Mouse (Mus musculus) neutrophil, adult 5-6 weeks (primary cell): ENCODE results near the gene Stk4. TPM values are rescaled to one million over a fixed set of nuclear protein-coding genes. Genes with fewer than 3 reads are reported as not detected.

ENCODE experiments used
- ATAC-seq: fragments of 151-379, 151-347 bp; 2 replicates; pipeline ENCODE4 v1.8.0; 2017; ENCODE audit warnings: mild to moderate bottlenecking, moderate TSS enrichment; ENCODE audit not compliant: insufficient number of reproducible peaks, poor library complexity, low FRiP score, severe bottlenecking; ENCODE audit errors: extremely low read depth
- total RNA-seq: library from RNA; stranded (forward); fragments of 200-1000 nt; gene quantifications from 2 replicates; pipeline ENCODE4 v1.2.3, GENCODE M21; 2017

Stk4 gene
- total RNA-seq, 1 experiment from 2014 or later: 434 TPM

DNA sequence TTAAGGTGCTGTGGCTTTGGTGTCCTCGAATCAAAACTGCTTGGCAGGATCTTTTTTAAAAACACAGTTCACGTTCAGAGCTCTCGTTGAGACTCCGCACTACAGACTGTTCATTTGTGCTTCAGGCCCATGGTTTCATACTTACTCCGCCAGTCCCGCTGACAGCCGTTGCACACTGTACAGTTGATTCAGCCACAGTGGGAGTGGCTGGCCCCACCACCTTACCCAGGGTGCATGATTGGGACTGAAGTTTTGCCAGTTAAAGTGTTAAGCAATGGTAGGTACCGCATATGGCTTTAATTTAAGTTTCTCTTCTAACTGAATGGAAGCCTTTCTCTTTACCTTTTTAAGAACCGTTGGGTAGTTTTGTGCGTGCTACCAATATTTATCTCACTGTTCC lies 45.4 kb downstream of the Stk4 start:
- ATAC-seq: no peak

DNA sequence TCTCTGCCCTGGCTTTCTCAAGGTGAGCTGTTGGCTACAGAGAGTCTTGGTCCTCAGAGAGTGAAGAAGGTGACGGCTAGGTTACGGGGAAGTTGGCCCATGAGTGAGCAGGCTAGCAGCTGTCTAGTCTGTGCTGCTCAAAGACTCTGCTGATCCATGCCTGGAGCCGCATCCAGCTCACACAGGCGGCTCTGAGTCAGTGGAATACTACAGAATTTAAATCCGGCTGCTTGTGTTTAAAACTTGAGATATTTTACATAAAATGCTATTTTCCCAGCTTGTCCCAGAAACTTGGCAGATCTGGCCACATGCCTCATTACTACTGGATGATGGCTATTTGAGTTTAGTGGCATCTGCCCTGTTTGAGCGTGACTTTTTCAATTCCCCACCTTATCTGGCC lies 49.4 kb downstream of the Stk4 start:
- no peak for ATAC-seq

DNA sequence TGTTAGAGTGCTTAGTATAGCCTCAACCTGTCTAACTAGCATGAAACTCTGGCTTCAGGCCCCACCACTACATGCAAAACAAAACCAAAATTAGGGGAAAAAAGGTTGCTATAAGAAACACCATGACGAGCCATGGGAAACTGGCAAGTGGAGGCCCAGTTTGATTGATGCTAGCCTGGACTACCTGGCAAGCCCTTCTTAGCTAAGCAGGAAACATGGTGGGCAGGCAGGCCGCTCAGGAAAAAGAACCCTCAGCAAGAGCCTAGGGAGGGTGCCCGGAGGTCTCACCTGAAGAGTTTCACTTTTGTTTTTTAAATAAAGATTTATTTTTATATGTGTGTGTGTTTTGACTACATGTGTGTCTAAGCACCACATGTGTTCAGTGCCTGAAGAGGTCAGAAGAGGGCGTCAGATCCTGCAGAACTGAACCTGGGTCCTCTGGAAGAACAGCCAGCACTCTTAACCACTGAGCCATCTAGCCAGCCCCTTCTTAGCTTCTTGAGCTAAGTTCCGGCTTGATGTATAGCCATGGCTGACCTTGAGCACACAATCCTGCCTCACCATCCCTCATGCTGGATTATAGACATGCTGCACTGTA lies 53.1 kb downstream of the Stk4 start:
- no peak for ATAC-seq

DNA sequence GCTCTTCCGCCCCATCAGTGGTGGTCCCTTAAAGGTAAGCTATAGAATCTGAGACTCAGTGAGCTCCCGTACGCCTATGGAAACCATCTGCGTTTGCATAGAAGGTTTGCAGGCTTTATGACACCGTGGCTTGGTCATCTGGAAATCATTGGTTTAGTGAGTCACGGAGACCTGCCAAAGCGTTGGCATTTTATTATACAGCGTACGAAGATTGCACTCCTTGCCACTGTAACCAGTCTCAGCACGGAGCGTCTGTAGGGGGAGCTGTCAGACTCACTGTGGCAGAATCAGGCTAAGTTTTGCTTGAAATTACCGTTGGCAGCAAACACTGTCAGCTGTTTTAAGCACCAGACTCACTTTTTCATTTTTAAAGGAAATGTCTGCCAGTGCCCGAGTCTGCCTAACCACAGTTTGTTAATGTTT lies 56.4 kb downstream of the Stk4 start:
- no peak for ATAC-seq

DNA sequence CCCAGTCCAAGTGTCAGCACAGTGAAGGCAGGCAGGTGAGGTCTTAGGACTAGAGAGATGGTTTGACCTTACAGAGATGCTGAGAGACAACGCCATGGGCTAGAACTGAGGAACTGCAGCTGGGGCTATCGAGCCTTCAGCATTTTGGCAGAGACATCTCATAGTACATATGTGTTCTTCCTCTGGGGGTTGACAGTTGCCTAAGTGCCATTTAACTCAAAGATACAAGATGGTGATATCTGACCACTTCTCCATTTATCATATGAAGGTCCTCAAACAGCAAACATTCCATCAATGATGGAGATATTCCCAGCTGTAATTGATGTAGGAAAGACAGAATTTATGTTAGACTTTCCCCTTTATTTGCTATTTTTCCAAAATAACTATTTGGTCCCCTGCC lies 57.2 kb downstream of the Stk4 start:
- ATAC-seq: no peak

DNA sequence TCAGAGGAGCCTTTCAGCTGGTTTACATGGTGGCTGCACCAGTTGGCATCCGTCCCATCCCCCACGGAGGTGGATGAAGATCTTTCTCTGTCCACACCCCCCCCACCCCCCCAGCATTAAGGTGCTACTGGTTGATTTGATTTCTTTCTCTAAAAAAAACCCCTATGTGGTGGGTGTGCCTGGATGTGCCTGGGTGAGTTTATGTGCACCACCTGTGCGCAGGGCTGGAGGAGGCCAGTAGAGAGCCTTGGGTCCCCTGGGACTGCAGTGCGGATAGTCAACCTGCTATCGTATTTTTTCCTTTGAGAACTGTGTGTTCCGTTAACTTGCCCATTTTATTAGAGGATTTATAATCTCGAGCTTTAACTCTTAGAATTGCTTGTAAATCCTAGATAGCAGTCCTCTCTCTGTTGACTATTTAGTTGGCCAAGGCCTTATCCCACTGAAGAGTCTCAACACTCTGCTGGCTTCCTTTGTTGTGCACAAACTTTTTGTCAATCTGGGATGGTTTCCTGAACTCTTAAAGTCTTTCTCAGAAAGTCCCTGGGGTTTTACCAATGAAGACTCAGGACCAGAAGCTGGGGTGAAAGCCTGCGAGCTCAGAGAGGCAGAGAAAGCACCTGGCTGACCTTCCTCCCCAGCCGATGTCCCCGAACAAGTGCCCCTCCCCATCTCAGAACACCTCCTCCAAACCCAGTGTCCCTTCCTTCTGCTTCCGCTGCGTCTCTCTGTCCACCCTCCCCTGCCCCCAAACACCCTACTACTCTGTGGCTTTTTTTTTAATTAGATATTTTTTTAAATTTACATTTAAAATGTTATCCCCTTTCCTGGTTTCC lies 58.7 kb downstream of the Stk4 start:
- ATAC-seq: peak; percentile 77

DNA sequence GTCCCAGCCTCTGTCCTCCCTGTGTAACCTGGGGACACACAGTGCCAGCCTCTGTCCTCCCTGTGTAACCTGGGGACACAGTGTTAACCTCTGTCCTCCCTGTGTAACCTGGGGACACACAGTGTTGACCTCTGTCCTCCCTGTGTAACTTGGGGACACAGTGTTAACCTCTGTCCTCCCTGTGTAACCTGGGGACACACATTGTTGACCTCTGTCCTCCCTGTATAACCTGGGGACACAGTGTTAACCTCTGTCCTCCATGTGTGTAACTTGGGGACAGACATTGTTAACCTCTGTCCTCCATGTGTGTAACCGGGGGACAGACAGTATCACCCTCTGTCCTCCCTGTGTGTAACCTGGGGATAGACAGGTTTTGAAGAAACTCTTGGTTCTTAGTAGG lies 61.5 kb downstream of the Stk4 start:
- no peak for ATAC-seq

DNA sequence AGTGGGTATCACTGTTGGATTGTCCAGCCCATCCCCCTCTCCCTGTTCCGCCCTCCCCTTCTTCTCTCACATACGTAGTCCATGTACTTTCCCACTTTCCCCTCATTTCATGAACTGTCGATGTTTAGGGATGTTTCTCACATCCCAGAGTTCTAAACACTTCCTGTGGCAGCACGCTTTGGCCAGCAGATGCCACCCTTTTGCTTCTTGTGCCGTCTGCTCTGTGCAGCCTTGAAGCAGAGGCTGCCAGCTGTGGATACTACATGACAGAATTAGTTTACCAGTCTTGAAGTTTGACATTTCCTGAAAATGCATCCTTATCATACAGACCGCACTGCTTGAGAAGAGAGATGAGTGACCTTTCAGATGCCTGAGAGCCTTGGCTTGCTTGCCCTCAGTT lies 64.4 kb downstream of the Stk4 start:
- ATAC-seq: no peak

DNA sequence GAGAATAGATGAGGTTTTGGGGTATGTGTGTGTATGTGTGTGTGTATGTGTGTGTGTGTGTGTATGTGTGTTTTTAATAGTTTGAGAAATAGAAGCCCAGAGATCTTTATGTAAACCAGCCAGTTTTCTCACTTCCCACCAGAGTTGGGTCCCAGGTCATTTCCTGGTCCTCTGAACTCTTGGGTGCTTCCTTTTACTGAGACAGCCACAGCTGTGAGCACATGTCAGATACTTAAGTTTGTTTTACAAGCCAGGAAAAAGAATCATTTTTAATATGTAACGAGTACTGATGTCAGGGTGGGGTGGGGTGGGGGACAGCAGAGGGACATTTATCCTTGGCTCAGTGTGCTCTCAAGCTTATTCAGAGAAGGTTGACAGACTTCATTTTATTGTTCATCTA lies 65.2 kb downstream of the Stk4 start:
- ATAC-seq: no peak

DNA sequence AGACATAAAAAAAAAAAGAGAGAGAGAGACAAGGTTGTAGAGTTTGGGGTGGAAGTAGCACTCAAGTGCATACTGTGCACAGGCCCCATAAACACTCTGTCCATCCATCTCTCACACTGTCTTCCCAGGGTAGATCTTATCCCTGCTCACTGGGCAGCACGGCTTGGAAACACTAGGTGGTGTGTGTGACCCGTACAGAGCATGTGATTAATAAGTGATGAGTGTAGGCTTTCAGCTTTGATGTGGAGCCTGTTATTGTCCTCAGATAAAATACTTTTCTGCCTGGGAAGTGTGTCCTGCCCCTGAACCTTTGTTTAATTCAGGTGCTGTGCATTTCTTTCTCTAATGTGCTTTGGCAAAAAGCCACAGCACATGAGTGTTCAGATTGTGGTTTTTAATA lies 66.3 kb downstream of the Stk4 start:
- ATAC-seq: no peak

DNA sequence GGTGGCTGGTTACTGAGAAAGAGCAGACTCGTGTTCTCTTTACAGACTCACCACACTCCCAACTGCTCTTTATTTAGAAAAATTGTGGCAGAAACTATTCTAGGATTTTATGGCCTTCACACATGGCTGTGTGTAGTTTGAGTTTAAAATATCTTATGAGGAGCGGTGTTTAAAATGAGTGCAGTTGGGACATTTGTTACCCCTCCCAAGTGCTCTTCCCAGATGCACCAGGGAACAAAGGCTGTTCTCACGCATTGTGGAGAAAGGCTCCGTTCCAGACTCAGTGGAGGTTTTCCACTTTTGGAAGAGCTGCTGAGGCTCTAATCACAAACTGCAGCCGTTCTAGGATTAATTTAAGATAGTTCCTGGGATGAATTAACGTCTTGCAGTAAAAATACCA lies 67.6 kb downstream of the Stk4 start:
- no peak for ATAC-seq

DNA sequence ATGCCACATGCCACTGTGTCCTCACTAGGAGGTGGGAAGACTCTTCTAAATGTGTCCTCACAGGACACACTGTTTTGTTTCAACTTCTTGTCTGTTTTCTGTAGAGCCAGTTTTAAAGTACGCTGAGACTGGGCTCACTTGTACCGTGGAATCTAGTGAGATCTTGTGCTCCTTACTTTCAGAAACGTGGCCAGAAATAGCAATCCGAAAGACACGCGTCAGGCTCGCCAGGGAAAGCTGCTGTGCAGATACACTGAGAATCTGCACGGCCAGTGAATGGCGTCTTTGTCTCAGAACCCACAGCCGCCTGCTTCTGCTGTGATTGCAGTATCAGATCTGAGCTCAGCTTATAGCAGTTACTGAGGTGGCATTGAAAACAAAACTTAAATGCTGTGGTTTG lies 71.9 kb downstream of the Stk4 start:
- ATAC-seq: no peak

DNA sequence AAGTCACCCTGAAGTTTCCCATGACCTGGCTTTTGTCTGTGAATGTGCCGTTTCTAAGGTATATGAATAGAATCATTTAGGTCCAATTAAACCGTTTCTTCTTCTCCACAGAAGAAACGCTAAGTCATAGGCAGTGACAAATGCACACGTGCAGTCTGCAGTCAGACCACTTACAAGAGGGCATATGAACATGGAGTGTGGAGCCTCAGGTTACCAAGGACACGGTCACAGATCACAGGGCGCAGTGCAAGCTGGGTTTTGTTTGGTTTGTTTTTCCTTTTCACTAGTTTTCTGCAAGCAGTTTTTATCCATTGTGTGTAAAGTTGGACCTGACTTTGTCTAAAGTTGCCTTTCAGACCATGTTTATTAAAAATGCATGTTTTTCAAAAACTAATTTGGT lies 73.9 kb downstream of the Stk4 start:
- no peak for ATAC-seq

DNA sequence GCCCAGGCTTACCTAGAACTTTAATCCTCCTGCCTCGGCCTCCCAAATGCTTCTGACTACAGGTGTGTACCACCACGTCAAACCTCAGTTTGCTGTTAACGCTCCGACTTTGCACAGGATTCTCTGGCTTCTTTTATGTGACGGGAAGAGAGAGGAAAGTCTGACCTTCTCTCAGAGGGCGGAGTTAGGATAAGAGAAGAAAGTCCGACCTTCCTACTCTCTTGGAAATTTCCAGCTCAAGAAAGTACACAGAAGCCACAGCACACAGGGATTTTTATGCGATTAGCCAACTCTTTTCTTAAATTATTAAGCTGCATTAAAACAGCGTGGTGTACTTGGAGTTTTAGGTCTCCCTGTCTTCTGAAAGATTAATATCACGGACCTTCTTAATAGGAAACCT lies 74.4 kb downstream of the Stk4 start:
- no peak for ATAC-seq

DNA sequence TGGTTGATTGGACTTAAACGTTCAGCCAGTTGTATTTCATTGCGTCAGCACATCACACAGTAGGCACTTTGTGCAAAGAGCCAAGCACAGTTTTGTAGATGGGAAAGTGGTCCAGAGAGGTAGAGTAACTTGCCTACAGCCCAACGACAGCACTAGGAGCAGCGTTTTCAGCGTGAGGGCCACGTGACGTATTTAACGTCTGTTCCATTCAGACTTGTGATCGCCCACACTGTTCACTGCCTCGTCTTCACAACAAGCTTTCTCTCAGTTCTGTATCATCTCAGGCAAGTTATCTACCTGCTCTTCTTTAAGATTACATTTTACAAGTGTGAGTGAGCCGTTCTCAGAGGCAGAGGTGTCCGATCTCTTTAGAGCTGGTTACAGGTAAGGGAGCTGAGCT lies 76.4 kb downstream of the Stk4 start:
- no peak for ATAC-seq

DNA sequence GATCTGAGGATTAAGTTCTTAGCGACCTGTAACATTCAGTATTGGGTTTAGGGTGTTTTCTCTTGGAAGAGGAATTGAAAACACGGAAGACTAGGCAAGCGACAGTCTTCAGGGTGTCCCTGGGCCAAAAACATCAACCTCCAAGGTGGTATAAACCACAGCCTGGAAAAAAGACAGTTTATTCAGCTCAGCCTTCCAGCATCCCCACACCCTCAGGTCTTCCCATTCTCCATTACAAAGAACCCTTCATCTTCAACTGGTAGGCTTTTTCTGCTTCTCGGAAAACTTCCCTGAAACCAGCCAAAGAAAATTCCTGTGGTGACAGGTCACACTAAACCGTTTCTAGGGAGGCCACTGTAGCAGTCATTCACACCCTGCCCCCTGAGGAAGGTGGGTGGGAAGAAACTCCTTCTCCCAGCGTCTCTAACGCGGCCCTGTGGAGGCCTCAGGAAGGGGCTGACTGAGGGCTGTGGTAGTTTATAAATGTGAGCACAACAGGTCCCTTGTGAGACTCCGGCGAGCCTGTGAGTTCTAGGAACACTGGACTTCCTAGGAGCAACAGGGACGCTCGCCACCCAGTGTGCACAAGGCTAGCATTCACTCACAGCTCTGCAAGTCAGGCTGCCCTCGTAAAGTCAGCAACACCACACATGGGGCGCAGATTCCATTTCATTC lies 80.1 kb downstream of the Stk4 start:
- ATAC-seq: no peak

DNA sequence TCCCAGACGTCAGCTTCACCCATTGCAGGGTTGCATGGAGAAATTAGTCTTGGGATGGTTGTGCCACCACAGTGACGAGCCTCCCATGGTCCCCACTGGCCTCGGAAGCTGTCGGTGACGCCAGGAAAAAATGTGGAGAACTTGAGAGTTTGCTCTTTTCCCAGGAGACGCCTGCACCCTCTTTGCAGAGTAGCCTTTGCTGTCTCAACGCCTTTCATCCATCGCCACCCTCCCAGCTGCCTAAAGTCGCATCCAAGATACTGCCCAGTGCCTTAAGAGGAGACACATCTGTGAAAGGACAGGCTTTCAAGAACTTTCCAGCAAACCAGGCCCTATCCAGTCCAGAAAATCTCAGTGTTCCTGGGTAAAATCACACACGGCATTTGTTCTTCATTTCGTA lies 82.2 kb downstream of the Stk4 start:
- ATAC-seq: no peak

DNA sequence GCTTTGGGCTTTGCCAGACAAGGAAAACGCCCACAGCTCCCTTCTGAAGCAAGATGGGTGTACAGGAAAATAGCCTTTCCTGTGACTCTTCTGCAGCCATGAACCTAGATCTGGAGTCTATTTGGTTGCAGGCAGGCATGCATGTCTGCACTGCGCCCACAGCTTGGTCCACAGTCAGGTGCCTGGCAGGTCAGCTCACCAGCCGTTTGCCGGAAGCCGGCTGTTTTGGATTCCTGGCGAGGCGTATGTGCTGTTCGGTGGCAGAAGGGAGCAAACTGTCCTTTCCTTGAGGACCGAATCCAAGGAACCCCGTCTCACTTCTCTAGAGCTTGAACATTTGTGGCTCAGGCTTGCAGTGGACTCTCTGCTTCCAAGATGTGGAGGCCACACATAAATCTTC lies 83.9 kb downstream of the Stk4 start:
- ATAC-seq: no peak

DNA sequence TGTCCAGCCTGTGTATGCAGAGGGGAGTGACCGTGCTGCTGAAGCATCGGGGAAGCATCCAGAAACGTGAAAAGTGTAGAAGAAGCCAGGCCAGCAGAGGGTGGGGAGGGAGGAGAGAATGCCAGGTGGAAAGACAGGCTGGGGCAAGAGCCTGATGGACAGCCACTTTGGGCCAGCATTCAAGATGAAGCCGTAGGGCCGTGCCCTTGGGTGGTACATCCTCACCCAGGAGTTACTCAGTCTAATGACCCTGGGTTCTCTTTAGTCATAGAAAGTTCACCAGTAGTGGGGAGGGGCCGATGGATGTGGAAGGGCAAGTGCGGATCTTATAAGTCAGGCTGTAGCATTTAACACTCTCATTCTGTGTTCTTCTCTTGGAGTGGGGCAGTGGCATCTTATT lies 86.0 kb downstream of the Stk4 start:
- ATAC-seq: no peak

DNA sequence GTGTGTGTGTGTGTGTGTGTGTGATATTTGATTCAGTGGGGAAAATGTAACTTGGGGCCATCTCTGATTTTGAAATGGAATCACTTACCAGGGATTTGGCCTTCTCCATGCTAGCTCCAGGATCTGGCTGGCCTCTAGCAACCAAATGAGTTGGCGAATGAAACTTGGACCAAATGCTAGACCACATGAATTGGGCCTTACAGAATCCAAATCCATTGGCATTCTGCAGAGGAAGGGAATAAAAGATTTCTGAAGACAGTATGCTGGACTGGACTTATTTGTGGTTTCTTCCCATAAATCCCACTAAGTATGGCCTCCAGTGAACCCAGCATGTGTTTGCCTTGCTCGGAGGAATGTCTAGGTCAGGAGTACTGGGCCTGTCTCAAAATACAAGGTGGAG lies 88.7 kb downstream of the Stk4 start:
- no peak for ATAC-seq
